Mouse (Mus musculus): ENCODE data around the gene Eps8l3.

Gene Eps8l3

GRCm38 (mm10) chr3:107877005-107877404, at the start of gene Eps8l3:
Gene Eps8l3, plus strand, starts transcription at chr3:107877229.
- DNase-seq (ENCODE audit: low read depth) = no peak

- DNase-seq (ENCODE audit: low read depth) = no peak
Observed at GRCm38 (mm10) chr3:107827873-107828405, 49.1 kb upstream of the Eps8l3 start.

DNA sequence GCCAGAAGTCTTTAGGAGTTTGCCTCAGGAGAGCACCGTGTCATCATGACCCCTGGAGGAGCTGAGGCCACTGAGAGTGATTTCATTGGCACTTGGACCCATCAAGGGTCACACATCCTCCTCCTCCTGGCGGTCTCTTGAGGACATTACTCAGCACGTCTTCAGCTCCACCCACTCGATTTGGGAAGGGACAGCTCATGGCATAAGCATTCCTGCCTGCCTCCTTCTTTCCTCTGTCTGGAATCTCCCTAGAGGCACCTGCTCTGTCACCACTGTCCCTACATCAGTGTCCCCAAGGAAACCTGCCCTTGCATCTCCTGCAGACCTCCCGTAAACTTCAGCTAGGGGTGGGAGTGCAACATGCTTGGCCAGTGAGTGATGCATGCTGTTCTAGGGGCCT, 48.5 kb upstream of the Eps8l3 start:
- no peak for DNase-seq (ENCODE audit: low read depth)

- no peak for DNase-seq (ENCODE audit: low read depth)
Observed at GRCm38 (mm10) chr3:107828997-107829396, 48.0 kb upstream of the Eps8l3 start.

DNA sequence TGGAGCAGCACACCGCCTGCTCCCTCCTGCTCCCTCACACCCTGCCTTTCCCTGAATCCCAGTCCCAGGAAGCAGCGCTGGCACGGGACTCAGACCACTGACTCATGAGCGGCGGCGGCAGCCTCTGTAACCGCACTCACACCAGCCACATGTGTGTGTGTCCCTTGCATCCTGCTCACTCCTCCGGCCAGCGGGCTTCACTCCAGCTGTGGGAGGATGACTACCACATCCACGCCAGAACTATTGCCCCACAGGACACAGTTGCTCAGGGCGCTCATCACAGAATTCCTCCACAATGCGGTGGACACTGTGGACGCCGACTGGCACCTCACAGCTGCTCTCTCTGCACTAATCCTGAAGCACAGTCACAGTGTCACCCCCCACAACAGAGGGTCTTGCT, 47.4 kb upstream of the Eps8l3 start:
- no peak for DNase-seq (ENCODE audit: low read depth)

DNA sequence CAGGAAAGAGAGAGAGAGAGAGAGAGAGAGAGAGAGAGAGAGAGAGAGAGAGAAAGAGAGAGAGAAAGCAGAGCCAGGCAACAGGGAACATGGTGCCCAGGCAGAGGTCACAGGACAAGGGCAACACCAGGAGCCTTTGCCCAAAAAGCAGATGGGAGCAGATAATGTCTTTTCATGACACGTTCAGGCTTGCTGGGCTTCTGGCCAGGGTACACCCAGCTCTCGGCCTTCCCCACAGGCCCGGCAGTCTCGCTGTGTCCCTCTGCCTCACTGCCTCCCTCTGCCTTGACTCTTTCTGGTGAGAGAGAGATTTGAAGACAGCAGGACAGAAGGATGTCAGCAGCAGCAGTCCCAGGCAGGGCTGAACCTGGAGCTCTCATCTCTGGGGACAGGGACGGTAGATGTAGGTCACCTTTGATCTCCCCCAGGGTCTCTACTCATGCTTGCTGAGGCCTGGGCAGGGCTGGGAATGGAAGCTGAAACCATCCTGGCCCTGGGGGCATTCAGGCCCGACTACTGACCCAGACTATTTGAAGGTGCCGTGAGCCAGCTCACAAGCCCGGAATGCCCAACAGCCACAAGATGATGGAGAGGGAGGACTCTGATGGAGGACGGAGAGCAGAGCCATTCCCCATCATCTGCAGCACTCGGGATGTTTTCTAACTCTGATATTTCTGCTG, 45.0 kb upstream of the Eps8l3 start:
- DNase-seq (ENCODE audit: low read depth) = no peak

GRCm38 (mm10) chr3:107832645-107833044, 44.4 kb upstream of the Eps8l3 start:
- no peak for DNase-seq (ENCODE audit: low read depth)

GRCm38 (mm10) chr3:107833370-107833769, 43.7 kb upstream of the Eps8l3 start:
- DNase-seq (ENCODE audit: low read depth) = no peak

GRCm38 (mm10) chr3:107833872-107834341, 43.1 kb upstream of the Eps8l3 start:
- DNase-seq (ENCODE audit: low read depth) = no peak

- no peak for DNase-seq (ENCODE audit: low read depth)
Observed at GRCm38 (mm10) chr3:107835301-107835700, 41.7 kb upstream of the Eps8l3 start.

DNA sequence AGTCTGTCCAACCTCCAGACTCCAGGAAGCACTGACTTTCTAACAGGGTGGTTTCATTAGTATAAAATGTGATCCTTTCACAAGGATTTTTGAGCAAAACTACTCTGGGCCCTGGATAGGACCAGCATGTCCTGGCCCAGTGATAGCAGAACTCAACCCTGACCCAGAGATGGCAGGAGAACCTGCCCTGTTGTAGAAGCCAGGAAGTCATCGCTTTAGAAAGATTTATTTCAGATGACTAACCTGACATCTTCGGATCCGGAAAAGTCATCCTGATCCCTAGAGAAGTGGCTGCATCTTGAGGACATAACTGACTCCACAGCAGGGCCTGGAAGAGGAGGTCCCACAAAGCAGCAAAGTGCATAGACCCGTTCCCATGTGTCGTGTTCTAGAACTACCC, 37.2 kb upstream of the Eps8l3 start:
- no peak for DNase-seq (ENCODE audit: low read depth)

- no peak for DNase-seq (ENCODE audit: low read depth)
Observed at GRCm38 (mm10) chr3:107840855-107841254, 36.2 kb upstream of the Eps8l3 start.

DNA sequence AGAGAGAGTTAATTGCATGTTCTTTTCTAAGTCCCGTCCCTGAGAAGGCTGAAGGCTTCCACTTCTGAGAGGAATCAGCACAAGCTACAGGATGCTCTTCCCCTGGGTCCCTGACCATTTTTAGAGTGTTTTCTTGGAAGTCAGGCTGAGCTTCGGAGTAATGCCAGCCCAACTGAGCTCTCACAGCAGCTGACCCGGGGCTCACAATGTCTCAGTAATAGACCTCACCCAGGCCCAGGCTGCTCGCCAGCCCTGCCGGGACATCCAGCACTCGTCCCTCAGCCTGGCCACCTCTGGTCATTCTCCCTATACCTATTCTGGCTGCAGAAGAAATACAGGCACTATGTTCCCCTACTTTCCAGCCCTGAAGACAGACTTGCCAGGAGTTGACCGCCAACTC, 35.7 kb upstream of the Eps8l3 start:
- no peak for DNase-seq (ENCODE audit: low read depth)

- DNase-seq (ENCODE audit: low read depth) = no peak
Observed at GRCm38 (mm10) chr3:107843406-107843805, 33.6 kb upstream of the Eps8l3 start.

- DNase-seq (ENCODE audit: low read depth) = no peak
Observed at GRCm38 (mm10) chr3:107844001-107844400, 33.0 kb upstream of the Eps8l3 start.

GRCm38 (mm10) chr3:107844499-107844898, 32.5 kb upstream of the Eps8l3 start:
- DNase-seq (ENCODE audit: low read depth) = no peak

- DNase-seq (ENCODE audit: low read depth) = peak; percentile 55
Observed at GRCm38 (mm10) chr3:107846175-107846574, 30.9 kb upstream of the Eps8l3 start.

- DNase-seq (ENCODE audit: low read depth) = no peak
Observed at GRCm38 (mm10) chr3:107846835-107847234, 30.2 kb upstream of the Eps8l3 start.

- DNase-seq (ENCODE audit: low read depth) = no peak
Observed at GRCm38 (mm10) chr3:107848126-107848525, 28.9 kb upstream of the Eps8l3 start.

- peak; percentile 27 for DNase-seq (ENCODE audit: low read depth)
Observed at GRCm38 (mm10) chr3:107849000-107849692, 27.9 kb upstream of the Eps8l3 start.

GRCm38 (mm10) chr3:107849693-107850031, 27.4 kb upstream of the Eps8l3 start:
- DNase-seq (ENCODE audit: low read depth) = no peak

DNA sequence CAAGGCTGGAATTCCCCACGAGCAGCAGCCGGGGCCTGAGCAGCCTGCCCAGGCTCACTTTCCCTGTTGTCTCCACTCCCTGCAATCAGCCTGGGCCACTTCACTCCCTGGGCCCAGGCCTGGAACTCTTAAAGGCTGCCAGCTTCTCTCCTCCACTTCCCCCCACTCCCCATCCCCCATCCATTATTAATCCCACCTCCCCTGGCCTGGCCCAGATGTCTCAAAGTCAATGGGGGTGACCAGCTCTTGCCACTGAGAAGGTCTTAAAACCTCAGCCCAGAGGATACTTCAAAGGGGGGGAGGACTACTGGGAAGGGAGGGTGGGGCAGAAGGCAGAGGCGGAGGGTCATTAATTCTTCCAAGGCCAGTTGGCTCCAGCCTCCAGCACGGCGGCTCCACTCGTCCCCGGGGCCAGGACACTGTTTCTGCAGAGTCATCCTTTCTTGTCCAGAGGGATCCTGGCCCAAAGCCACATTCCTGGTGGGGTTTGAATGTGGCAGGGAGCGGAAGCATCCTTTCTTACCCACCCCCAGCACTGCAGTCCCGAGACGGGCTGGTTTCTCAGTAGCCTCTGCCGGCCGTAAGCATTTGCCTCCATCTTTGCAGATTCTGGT, 26.5 kb upstream of the Eps8l3 start:
- no peak for DNase-seq (ENCODE audit: low read depth)

- DNase-seq (ENCODE audit: low read depth) = peak; percentile 38
Observed at GRCm38 (mm10) chr3:107852786-107853185, 24.2 kb upstream of the Eps8l3 start.
